Mouse (Mus musculus) adrenal gland, adult 2 months (tissue): ENCODE data around the gene Adam15. TPM values are rescaled to one million over a fixed set of nuclear protein-coding genes. Genes with fewer than 3 reads are reported as not detected.

Experiments used
- DNase-seq: peaks from one replicate; pipeline ENCODE4 v3.0.0; 2021
- long read RNA-seq: library from polyadenylated mRNA; stranded (forward); transcript quantifications from one replicate; pipeline ENCODE4 v2.0.0, GENCODE M21; 2021
- polyA plus RNA-seq: library from polyadenylated mRNA; depleted of rRNA; stranded (reverse); fragments of >200 nt; gene quantifications from 2 replicates; pipeline ENCODE4 v1.2.3, GENCODE M21; 2012; rRNA removed
- total RNA-seq, 2 experiments: library from RNA; stranded (reverse); gene quantifications; 2 replicates each; pipeline ENCODE4 v1.2.3; 2021

Gene Adam15
- total RNA-seq (10 to 100 TPM; 56.1 to 87.5 TPM), polyA plus RNA-seq (142 and 182 TPM in 2 replicates)
- long read RNA-seq, transcript Adam15-202 (21 exons, 2,799 nt) = major isoform, 20 of 64 reads
- long read RNA-seq, partial matches to known transcripts = 8 of 64 reads
- long read RNA-seq, other reads (novel, unspliced or antisense) = 34 of 64 reads

DNA sequence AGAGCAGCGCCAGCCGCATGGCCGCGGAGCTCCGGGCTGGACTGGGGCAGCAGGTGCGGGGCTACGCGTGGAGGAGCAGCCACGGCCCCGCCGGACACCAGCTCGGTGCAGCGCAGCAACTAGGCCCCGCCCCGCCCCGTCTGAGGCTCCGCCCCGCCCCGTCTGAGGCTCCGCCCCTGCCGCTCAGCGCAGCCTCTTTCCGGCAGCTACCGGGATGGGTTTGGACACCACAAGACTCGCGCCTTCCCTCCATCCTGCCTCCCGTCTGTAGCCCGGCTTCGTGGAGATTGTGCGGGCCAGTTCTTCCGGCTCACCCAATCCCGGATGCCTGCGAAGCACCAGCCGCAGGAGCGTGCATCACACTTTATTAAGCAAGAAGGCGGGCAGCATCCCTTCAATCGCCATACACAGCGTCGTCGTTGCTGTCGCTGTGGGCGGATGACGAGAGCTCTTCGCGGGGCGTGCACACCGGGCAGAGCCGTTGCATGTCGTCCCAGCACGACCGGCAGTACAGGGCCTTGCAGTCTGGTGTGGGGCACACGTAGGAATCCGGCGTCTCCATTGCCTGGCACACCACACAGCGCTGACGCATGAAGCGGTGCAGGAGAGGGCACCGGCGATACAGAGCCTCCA is at the start of gene Adam15:
Gene Adam15, minus strand, starts transcription at position 128 of the 633 bp plus-strand sequence.
- DNase-seq = peak; percentile 97

DNA sequence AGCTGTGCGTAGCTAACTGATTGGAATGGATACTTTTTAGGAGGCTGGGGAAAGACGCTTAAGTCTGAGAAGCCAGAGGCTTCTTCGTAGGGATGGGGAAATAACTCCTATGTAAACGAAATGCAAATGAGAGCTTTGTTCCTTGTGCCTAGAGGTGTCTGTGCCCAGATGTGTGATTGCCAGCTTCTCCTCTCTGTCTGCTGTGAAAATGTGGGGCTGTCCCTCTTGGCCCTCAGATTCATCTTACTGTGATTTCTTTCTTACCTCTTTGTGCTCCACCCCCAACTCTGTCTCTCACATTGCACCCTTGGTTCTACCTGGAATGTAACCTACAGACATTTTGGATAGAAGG is 46.8 kb upstream of the Adam15 start:
- DNase-seq = no peak

DNA sequence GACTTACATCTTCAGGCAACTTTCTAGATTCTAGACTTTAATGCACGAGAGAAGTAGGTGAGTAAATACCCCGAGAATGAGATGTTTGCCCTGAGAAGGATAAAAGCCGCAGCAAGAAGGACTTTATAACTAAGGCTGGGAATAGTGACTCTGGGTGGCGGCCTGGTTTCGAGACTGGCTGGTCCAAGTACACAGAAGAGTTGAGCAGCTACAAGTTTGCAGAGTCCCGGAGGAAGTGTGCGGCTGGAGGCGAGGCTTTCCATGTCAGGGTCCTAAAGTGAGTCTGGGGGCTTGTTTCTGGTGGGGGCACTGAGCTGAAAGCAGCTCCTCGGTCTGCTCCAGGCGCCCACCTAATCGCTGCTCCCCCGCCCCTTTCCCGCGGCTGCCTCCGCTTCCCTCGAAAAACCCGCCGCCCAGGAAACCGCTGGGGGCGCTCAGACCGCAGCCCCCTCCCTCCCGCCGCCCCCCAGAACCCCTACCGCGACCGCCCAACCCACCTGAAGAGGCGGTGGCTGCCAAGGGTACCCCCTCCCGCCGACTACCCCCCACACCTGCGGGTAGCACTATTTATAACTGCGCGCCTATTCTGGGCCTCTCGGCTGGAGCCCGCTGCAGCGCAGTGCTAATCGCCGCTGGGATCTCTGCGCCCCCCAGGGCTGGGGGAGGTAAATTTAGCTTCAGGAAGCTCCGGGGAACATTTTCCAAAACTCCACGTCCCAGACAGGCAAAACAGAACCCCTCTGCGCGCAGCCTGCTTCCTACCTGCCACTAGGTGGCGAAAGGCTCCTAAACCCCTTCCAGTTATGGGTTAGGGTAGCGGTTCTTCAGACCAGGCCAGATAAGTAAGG is 46.2 kb upstream of the Adam15 start:
- peak; percentile 82 for DNase-seq

DNA sequence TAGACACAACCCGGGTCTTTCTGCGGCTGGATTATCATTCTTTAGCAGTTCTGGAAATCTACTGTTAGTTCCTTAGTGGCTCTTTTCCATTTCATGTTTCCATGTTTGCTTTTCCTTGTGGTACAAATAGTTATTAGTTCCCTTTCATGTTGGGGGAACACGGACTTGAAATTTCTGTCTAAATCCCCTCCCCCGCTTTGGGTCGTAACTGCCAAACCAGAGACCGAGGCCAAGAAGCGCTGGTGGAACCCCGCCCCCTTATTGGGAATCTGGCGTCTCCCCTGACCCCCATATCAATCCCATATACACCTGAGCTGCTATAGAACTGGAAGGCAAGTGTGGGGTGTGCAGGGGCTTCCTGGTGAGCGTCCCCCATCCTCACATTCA is 45.6 kb upstream of the Adam15 start:
- DNase-seq = peak; percentile 56

DNA sequence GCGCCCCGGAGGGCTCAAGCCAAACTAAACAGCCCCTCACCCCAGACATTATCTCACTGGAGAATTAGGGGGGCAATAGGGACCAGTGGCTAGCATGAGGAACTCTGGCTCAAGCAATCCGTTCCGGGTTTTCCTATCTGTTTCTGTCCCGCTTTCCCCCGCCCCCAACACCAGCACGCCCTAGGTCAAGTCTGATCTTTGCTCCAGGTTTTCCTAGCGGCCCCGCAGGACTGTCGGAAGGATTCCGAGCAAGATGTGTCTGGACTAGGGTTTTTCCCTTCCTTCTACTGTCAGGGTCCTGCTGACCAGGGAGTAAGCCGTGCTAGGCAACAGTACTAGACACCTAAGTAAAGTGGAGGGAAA is 45.1 kb upstream of the Adam15 start:
- peak; percentile 90 for DNase-seq

DNA sequence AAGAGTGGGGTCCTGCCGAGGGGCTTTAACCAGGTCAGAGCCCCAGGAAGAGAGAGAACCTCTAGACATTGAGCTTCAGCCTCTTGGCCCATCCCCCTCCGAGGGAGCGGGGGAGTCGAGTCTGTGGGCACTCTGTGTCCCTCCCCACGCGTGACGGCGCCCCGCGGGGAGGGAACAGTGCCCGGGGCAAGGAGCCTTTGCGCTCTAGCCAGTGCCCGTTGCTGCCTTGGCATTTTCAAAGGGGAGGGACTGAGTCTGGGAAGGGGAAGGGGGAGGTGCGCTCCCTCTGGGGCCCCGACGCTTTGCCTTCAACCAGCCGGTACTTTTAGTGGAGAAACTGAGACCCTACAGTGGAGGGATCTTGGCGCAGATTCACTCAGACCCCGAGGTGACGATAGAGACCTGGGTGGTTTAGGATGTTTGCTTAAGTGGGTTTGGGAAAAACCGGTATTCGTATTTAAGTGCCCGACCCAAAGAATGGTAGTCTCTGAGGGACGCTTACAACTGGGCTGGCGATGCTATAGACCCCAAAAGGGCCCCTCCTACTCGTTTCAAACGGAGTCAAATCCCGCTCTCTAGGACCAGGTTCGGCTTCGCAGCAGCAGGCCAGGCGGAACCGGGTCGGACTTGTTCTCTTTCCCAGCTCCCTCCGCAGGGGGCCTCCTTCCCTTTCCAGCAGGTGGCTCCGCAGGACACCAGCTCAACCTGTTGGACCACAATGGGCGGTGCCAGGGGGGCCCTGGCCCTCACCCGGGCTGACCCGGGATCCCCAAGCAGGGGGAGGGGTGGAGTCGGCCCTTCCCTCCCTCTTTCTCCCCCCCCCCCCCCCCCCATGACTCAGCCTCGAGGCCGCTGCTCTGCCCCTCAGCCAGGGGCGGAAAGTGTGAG is 44.5 kb upstream of the Adam15 start, which contains the start of gene Zbtb7b:
Gene Zbtb7b, minus strand, starts transcription at position 771 of the 888 bp plus-strand sequence.
- peak; percentile 93 for DNase-seq

DNA sequence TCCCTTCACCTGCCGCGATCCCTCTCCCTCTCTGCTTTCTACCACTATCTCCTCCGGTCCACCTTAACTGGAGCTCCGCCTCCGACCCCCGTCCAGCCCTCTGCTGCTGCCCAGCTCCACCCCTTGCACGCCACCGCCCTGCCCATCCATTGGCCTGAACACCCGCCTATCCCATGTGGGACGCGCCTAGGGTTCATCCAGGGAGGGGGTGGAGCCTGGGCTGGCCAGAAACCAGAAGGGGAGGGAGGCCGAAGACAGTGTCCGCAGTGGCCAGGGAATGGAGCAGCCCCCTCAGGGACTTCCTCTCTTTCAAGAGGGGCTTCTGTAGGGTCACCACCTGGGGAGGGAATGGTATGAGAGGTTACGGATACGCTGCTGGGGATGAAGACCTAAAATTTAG is 43.8 kb upstream of the Adam15 start:
- peak; percentile 100 for DNase-seq

DNA sequence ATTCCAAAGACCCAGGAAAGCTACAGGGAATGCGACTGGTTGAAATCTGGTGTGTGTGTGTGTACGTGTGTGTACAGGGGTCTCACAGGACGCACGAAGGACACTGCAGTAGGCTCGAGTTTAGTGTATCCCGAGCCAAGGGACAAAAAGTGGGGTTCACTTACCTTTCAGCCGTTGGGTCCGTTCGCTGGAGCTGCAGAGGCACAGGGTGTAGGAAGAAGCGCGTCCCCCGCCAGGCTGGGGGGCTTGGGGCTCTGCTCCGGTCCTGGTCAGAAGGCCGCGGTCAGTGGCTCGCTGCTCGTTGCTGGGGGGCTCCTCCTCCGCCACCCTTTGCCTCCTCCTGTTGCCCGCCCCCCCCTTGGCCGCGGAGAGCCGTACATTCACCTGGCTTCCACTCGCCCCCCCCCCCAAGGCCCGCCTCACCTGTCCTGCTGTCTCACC is 43.1 kb upstream of the Adam15 start:
- DNase-seq = peak; percentile 68

DNA sequence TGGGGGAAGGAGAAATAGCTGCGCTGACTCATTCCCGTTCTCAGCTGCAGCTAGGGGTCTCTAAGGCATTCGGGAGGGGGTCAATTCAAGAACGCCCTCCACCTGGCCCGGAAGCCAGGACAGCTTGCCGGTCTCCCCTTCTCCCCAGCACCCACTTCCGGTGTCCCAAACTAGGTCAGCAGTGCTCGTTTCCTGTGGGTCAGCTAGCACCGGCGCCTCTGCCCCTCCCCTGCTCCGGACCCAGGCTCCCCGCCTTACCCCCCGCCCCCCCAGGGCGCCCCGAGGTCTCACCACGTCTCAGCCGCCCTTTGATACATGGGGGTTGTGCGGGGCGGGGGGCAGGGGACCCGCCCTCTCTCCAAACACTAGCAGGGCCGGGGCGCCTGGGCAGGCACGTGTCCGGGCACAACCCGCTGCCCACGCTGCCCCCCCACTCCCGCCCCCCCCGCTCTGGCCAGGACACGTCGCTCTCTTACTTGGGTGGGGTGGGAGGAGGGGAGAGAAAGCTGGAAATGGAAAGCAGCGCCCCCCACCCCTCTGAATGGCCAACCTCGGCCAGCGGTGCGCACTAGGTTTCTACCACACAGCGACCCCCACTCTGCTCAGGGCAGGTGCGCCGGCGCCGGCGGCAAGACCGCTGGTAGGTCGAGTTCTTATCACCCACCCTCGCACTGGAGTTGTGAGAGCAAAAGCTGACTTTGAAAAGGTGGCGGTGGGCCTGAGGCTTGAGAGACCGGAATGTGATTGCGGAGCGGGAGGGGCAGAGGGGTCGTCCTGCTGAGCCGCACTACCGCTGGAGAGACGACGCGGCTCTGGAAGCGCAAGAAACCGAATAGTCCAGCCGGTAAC is 42.1 kb upstream of the Adam15 start:
- DNase-seq = peak; percentile 91

DNA sequence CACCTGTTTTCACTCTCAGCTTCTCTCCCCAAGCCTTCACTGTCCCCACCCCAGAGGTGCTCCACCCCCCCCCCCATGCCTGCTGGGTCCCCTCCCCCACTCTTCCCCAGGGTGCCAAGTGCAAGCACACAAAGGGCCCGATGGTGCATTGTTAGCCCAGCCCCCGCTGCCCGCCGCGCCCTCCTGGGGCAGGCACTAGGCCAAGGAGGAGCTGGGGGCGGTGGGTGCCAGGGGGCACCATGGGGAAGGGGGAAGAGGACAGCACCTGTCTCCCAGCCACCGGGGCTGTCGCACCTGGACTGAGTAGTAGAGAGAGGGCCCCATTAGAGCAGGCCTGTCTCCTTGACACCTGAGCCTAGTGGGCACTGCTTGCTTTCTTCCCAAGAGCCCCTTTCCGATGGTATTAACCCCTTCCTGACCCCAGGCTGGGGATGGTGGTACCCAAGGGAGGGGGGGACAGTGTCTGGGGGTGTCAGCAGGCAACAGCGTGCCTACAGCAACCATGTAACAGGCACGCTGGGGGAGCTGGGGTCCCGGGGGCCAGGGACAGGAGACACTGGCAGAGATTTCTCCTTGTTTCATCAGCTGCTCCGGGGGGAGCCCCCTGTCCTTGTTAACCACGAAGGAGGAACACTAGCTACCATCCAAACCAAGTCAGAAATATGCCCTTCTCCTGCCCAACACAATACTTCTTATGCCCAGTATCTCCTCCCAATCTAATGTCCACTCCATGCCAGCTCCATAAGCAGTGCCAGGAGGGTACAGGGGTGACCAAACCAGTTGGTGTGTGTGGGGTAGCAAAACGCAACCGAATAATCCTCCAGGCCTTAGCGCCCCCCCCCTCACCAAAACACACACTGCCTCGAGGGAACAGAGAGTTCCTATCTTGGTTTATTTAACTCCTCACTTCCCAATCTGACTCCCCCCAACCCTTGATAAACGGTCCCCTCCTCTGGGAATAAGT is 41.2 kb upstream of the Adam15 start:
- peak; percentile 68 for DNase-seq

DNA sequence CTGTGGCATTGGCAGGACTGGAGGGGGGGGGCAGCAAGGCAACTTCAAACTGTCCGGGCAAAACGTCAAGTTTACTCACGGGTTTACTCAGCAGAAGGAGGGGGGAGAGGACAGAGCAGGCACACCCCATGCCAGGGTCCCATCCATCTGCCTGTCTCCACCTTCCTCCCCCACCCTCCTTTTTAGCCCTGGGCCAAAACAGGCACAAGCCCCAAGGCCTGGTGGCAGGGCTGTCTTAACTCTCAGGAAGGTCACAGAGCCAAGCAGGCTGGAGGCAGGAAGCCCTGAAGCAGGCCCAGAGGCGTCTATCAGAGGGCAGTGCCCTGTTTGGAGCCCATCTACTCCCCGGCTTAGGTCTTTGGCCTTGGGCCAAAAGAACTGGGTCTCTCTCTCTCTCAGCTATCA is 40.3 kb upstream of the Adam15 start:
- DNase-seq = peak; percentile 92

DNA sequence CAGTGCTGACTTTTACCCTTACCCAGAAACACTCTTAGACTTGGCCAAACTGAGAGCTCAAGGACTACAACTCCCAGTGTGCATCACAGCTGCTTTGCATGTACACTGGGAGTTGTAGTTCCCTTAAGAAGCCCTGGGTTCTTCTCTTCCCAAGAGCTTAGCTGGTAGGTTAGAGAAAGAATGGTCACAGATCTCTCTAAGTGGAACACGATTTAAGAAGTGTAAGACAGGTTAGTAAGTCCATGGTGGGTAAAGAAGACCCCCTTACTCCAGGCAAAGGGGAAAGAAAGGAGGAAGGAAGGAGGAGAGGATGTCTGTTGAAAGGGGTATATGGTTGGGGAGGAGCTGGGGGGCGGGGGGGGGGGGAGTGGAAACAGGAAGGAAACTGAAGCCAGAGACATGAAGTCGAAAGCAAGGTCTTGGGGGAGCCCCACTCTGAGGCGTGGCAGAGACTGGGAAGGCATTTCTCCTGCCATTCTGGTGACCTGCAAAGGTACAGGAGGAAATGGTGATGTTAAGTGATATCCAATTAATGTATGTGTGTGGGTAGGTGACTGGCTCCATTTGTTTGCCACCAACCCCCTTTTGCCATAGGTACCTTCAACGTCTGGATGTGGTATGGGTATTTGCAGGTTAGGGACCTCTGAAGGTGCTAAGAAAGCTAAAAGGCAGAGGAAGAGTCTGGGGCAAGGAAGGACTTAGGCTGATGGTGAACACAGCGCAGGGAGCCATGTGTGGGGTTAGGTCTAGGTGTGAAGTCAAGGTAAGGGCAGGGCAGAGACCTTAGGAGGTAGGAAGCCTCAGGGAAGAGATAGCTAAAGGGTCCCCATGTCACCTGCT is 39.3 kb upstream of the Adam15 start:
- no peak for DNase-seq

DNA sequence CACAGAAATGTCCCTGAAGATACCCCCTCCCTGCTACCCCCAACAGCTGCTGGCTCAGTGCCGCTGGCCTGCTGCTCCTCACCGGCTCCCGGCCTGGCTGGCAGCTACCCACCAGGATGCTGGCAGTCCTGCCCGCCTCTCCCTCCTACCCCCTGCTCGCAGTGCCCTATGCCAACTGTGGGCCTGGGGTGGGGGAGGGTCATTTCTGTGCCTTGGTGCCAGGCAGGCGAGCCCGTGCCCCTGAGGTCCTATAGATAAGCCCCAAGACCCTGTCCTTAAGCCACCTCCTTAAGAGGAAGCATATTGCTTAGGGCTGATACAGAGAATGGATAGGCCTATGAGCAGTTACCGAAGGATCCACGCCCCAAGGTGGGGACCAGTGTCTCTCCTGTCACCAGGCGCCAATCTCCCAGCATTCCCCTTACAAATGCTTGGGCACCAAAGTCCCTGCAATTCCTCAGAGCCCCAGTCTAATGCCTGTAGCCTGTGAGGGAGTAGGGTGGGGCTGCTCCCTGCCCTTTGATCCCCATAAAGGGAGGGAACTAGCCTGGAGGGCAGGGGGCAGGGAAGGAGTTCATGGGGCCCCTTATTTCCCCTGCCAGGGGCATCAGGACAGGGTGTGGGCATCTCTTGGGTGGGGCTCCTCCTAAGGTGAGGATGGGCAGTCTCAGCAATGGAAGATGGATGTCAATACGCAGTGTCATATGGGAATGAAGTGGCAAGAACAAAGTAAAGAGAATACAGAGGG is 38.5 kb upstream of the Adam15 start:
- DNase-seq = peak; percentile 68

DNA sequence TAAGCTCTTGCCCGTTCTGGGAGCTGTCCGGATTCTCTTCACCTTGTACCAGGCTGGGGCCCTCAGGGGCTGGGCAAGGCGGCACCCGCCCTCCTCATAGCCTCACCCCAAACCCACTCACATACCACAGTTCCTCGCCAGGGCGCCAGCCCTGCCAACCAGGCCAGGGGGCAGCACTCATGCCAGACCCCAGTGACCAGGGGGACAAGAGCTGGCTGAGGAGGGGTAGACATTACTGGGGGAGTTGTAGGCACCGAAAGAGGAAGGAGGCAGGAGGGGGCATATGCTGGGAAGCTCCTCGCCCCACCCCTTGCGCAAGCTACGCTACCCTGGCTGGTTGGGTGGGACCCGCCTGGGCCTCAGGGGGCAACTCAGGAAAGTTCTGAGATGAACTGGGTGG is 37.8 kb upstream of the Adam15 start:
- peak; percentile 63 for DNase-seq

DNA sequence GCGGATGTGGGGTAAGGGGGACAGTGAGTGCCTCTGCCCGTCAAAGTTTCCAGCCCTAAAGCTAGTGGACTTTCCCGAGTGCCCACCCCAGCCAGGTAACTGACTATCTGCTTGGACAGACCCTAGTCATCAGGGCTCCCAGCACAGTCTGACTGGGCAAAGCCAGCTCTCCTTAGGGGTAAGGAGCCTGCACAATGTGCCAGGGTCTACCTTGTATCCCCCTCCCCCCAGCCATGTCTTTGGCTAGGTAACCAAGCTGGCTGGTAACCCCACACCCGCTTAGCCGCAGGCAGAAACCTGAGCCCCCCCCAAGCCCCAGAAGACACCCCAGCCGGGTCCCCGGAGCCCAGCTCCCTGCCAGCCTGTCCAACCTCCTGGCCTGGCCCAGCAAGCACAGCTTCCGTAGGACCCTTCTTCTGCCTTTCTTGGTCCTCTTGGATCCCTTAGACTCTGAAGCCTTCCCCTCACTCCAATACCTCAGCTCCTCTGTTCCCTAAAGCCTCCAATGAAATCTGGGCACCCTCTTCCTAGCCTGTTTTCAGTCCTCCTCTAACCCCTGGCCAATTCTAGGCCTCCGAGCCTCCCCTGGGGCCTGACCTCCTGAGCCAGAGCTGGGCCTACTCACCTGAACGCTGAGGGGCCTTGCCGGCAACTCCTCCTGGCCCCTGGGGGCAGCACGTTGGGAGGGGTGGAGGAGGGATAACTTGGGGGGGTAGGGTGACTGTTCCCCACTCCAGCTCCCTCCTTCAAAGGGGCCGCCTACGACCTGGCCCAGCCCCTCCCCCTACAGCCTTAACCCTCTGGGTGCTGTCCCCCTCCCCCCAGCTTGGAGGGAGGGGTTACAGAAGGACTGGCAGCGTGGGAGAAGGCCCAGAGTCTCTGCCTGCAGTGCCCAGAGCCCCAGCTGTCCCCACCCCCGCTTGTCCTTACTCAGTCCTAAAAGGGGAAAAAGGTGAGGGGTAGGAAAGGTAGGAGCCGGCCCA is 36.9 kb upstream of the Adam15 start:
- peak; percentile 43 for DNase-seq

DNA sequence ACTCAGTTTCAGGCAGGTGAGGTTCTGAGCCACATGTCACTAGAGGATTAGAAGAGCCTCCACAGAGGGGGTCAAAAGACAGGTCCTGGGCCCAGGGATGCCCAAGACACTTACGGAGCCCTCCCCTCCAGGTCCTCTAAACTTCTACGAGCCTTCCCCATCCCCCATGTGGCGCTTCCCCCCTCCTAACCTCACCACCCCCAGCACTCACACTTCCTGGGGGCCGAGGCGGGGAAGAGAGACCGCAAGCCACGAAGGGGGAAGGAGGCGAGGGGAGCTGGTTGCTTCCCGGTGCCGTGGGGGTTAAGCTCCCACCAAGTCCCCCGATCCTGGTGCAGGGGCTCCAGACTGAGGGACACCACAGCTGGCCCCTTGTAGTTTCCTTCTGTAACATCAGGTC is 35.7 kb upstream of the Adam15 start:
- DNase-seq = no peak
